Mouse (Mus musculus) myocyte (in vitro differentiated cells): ENCODE results near the gene Cerk. TPM values are rescaled to one million over a fixed set of nuclear protein-coding genes. Genes with fewer than 3 reads are reported as not detected.

Experiments used
- H3K27me3 ChIP-seq: one replicate; pipeline ENCODE4 v1.6.1; 2011; ENCODE audit not compliant: control insufficient read depth, insufficient read depth, insufficient read length
- H3K36me3 ChIP-seq: one replicate; pipeline ENCODE4 v1.6.1; 2011; ENCODE audit not compliant: control insufficient read depth, insufficient read depth
- H3K4me2 ChIP-seq: one replicate; pipeline ENCODE4 v1.6.1; 2011; ENCODE audit warnings: low read depth, control low read depth
- H3K4me3 ChIP-seq: one replicate; pipeline ENCODE4 v1.5.1; 2011; ENCODE audit warnings: mild to moderate bottlenecking, control low read depth, moderate library complexity
- H3K79me2 ChIP-seq: one replicate; pipeline ENCODE4 v1.6.1; 2011; ENCODE audit not compliant: control insufficient read depth, insufficient read depth
- H3ac ChIP-seq: one replicate; pipeline ENCODE4 v1.6.1; 2011; ENCODE audit not compliant: control insufficient read depth, insufficient read length
- CEBPB ChIP-seq: IDR thresholded peaks from 2 replicates; pipeline ENCODE4 v1.6.1; 2011; ENCODE audit warnings: mild to moderate bottlenecking, moderate library complexity; ENCODE audit not compliant: poor library complexity, insufficient read depth, severe bottlenecking
- E2F4 ChIP-seq: IDR thresholded peaks from one replicate; pipeline ENCODE4 v1.6.1; 2011; ENCODE audit warnings: mild to moderate bottlenecking, control low read depth, moderate library complexity; ENCODE audit not compliant: insufficient read depth
- MAX ChIP-seq: IDR thresholded peaks from one replicate; pipeline ENCODE4 v1.6.1; 2011; ENCODE audit warnings: low read depth, mild to moderate bottlenecking, control low read depth
- MYOD1 ChIP-seq, 3 experiments: IDR thresholded peaks; one replicate each; pipeline ENCODE4 v1.6.1; 2011; ENCODE audit warnings: control low read depth in 2 of 3, low read depth in 2 of 3, mild to moderate bottlenecking in 2 of 3, moderate library complexity in 1 of 3; ENCODE audit not compliant: insufficient read length in 2 of 3, control insufficient read depth in 1 of 3
- MYOG ChIP-seq, 3 experiments: IDR thresholded peaks; one replicate each; pipeline ENCODE4 v1.6.1; 2011; ENCODE audit warnings: control low read depth in 2 of 3, low read depth in 2 of 3, mild to moderate bottlenecking in 2 of 3; ENCODE audit not compliant: insufficient read length in 2 of 3, control insufficient read depth in 1 of 3, insufficient read depth in 1 of 3
- POLR2A ChIP-seq: IDR thresholded peaks from one replicate; pipeline ENCODE4 v1.6.1; 2011; ENCODE audit warnings: low read depth, mild to moderate bottlenecking, control low read depth, moderate library complexity; ENCODE audit not compliant: insufficient read length
- POLR2AphosphoS2 ChIP-seq: IDR thresholded peaks from one replicate; pipeline ENCODE4 v1.6.1; 2011; ENCODE audit warnings: low read depth, control low read depth; ENCODE audit not compliant: insufficient read length
- REST ChIP-seq: IDR thresholded peaks from one replicate; pipeline ENCODE4 v1.6.1; 2011; ENCODE audit warnings: mild to moderate bottlenecking, control low read depth, moderate library complexity; ENCODE audit not compliant: insufficient read depth, insufficient read length
- SRF ChIP-seq: IDR thresholded peaks from one replicate; pipeline ENCODE4 v1.6.1; 2011; ENCODE audit warnings: low read depth; ENCODE audit not compliant: control insufficient read depth, insufficient read length
- TCF12 ChIP-seq: IDR thresholded peaks from one replicate; pipeline ENCODE4 v1.6.1; 2011; ENCODE audit warnings: mild to moderate bottlenecking, control low read depth; ENCODE audit not compliant: poor library complexity, insufficient read depth, severe bottlenecking
- TCF3 ChIP-seq: IDR thresholded peaks from one replicate; pipeline ENCODE4 v1.6.1; 2011; ENCODE audit warnings: low read depth, control low read depth; ENCODE audit not compliant: insufficient read length
- USF1 ChIP-seq: IDR thresholded peaks from one replicate; pipeline ENCODE4 v1.6.1; 2011; ENCODE audit warnings: low read depth, mild to moderate bottlenecking, control low read depth, moderate library complexity
- polyA plus RNA-seq: library from polyadenylated mRNA; unstranded; fragments of >200 nt; fragmentation: generic; extraction: Trizol; gene quantifications from one replicate; pipeline ENCODE4 v1.2.1, GENCODE M21; 2012; ENCODE audit warnings: missing spikeins

Cerk gene
- polyA plus RNA-seq, 1 experiment = 13.8 TPM

GRCm38 (mm10) chr15:86110361-86111103 lies 75.4 kb downstream of the Cerk start:
- no peaks in the 10 kb centered on the region for H3K36me3 ChIP-seq
- H3ac ChIP-seq = no peak overlapping the region
- TF ChIP-seq REST (no peak), USF1 (peak; percentile 10)
- no peaks in the 10 kb centered on the region for H3K27me3 ChIP-seq
- H3K4me3 ChIP-seq = no peak overlapping the region
- no peaks in the 10 kb centered on the region for H3K79me2 ChIP-seq
- no peak overlapping the region for H3K4me2 ChIP-seq

GRCm38 (mm10) chr15:86109650-86110211 lies 76.2 kb downstream of the Cerk start:
- peaks cover under 1% of the 10 kb centered on the region for H3K36me3 ChIP-seq
- no peaks in the 10 kb centered on the region for H3K27me3 ChIP-seq
- H3K4me2 ChIP-seq = peak overlapping the region; percentile 8
- H3K4me3 ChIP-seq = no peak overlapping the region
- no peak overlapping the region for H3ac ChIP-seq
- H3K79me2 ChIP-seq = no peaks in the 10 kb centered on the region
- no peak for TF ChIP-seq TCF3
- TF ChIP-seq POLR2AphosphoS2 = no peak
- no peak for TF ChIP-seq MAX
- TF ChIP-seq POLR2A = no peak
- no peak for TF ChIP-seq E2F4
- TF ChIP-seq USF1 = no peak
- no peak for TF ChIP-seq REST
- no peak for TF ChIP-seq SRF
- no peak for TF ChIP-seq MYOG (IDR thresholded peaks at IDR 0.05; ENCODE audit: control insufficient read depth in 1 of 3, insufficient read depth in 1 of 3, insufficient read length in 2 of 3, low read depth in 2 of 3)
- TF ChIP-seq TCF12 = no peak
- TF ChIP-seq MYOD1 (IDR thresholded peaks at IDR 0.05; ENCODE audit: control insufficient read depth in 1 of 3, insufficient read length in 2 of 3, low read depth in 2 of 3) = no peak

GRCm38 (mm10) chr15:86109245-86109644 lies 76.7 kb downstream of the Cerk start:
- Histone ChIP-seq H3K27me3 (no peaks in the 10 kb centered on the region), H3K79me2 (no peaks in the 10 kb centered on the region), H3ac (no peak overlapping the region), H3K4me3 (no peak overlapping the region), H3K36me3 (peaks cover 4% of the 10 kb centered on the region), H3K4me2 (no peak overlapping the region)
- no peak for TF ChIP-seq MAX
- TF ChIP-seq E2F4 = no peak
- TF ChIP-seq POLR2A = no peak
- TF ChIP-seq MYOG (IDR thresholded peaks at IDR 0.05; ENCODE audit: control insufficient read depth in 1 of 3, insufficient read depth in 1 of 3, insufficient read length in 2 of 3, low read depth in 2 of 3) = no peak
- no peak for TF ChIP-seq TCF3
- no peak for TF ChIP-seq POLR2AphosphoS2
- TF ChIP-seq REST = no peak
- TF ChIP-seq CEBPB = no peak
- no peak for TF ChIP-seq SRF
- TF ChIP-seq USF1 = no peak
- TF ChIP-seq MYOD1 (IDR thresholded peaks at IDR 0.05; ENCODE audit: control insufficient read depth in 1 of 3, insufficient read length in 2 of 3, low read depth in 2 of 3) = no peak
- TF ChIP-seq TCF12 = no peak

GRCm38 (mm10) chr15:86107831-86108471 lies 78.0 kb downstream of the Cerk start:
- TF ChIP-seq MYOG (IDR thresholded peaks at IDR 0.05; ENCODE audit: control insufficient read depth in 1 of 3, insufficient read depth in 1 of 3, insufficient read length in 2 of 3, low read depth in 2 of 3) (no peak), REST (no peak), SRF (no peak), MYOD1 (IDR thresholded peaks at IDR 0.05; ENCODE audit: control insufficient read depth in 1 of 3, insufficient read length in 2 of 3, low read depth in 2 of 3) (no peak), POLR2AphosphoS2 (no peak), E2F4 (no peak), MAX (no peak), CEBPB (no peak), POLR2A (no peak), USF1 (no peak), TCF12 (no peak), TCF3 (no peak)
- Histone ChIP-seq H3K4me2 (no peak overlapping the region), H3K36me3 (peaks cover 4% of the 10 kb centered on the region), H3K79me2 (no peaks in the 10 kb centered on the region), H3ac (no peak overlapping the region), H3K4me3 (no peak overlapping the region), H3K27me3 (no peaks in the 10 kb centered on the region)
